Mouse (Mus musculus) kidney, adult 8-10 months (tissue): ENCODE measurements around the gene Prkca.

Experiments
- DNase-seq, 2 experiments: peaks; one replicate each; pipeline ENCODE4 v3.0.0; 2022

Gene Prkca

DNA sequence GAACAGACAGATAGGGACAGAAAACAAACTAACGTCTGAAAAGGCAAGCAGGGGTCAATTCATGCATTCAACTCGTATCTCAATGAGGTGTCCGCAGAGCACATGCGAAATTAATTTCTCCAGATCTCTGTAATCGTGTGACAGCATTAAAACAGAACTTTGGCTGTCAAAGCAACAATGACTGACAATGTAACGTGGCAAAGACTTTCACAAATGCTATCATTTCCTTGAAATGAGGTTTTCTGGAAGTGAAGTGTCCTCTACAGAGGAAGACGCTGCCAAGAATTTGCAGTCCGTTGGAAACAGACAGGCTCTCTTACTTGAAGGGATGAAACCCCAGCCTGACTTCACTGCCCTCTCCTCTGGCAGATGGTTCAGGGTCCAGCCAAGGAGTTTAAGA, 85.8 kb downstream of the Prkca start:
- DNase-seq, result no peak

DNA sequence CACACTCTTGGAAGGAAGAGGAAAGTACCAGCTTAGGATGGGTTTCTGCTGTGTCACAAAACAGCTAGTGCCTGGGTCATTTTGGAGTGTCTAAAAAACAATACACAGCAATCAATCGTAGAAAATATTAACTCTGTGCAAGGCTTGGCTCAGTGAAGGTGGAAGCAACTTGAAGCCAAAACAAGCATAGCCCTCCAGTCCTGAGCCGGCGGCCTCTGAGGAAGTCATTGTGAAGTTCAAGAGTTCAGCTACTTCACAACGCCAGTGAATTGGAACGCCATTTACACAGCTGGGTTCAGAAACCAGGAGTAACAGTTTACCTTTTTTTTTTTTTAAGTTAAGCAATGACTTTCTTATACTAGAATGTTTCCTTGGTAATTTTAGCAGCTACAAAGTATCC, 89.0 kb downstream of the Prkca start:
- peak; percentile 71 to 84 for DNase-seq

DNA sequence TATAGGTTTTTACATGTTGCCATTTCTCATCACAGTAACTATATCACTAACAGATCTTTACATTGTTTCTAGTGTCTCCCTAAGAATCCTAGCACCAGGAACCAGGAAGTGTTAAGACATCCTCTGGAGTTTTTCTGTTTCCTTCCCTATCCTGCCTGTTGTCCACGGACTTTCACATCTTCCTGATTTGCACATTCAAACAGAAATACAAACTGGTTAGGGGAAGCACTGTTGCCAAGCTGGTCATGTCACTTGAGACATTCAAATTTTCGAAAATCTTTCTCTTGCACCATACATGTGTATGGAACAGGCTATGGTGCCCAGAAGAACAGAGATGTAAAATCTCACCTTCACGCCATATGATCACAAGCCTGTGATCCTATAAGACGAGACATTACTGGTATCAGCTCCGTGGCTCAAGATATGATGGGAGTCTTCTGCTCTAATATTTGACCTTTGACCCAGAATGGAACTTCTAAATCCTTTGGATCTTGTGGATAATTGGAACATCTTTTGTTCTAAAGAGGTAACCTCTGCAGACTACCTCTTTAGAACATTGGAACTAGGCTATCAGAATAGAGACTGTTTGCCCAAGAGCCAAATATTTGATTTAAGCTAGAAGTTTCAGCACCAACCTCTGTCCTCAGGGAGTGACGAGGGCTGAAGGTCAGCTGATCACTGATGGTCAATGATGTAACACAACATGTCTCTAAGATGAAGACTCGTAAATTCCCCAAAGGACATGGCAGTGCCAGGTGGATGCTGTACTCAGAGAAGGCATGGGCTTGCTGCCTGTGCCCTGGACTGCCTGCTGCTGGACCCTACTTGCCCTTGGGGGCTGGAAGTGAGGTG, 91.6 kb downstream of the Prkca start:
- DNase-seq, result no peak

DNA sequence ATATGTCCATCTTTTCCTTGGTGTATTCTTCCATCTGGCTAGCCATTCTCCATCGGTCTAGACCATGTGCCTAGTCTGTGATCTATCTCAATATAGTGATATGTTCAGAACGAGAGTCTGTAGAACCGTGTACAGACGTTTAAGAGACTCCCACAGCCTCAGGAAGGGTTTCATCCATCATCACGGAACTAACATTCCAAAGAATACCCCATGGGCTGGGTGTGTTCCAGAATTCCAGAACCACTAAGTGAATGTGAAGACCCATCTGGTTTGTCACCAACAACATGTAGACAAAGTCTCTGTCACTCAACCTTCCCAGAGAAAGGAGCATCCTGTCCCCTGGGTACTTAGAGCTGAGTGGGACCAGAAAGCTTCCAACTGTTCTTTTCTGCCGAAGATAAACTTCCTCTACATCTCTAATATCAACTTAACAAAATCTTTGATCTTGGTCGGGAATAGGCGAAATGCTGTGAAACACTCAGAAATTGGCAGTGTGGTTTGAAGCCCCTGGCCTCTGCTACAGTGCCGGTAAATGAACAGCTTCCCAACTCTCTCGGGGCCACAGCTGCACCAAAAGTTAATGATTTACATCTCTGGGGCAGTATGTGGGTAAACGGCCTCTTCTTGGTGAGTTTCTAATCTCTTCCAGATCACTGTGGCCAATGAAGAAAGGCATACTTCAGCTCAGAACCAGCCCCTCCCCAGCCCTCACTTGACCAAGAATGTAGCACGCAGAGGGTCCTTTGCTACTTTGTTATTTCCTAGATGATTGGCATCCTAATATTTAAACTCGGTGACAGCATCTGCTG, 92.7 kb downstream of the Prkca start:
- DNase-seq, result peak; percentile 49 to 58

DNA sequence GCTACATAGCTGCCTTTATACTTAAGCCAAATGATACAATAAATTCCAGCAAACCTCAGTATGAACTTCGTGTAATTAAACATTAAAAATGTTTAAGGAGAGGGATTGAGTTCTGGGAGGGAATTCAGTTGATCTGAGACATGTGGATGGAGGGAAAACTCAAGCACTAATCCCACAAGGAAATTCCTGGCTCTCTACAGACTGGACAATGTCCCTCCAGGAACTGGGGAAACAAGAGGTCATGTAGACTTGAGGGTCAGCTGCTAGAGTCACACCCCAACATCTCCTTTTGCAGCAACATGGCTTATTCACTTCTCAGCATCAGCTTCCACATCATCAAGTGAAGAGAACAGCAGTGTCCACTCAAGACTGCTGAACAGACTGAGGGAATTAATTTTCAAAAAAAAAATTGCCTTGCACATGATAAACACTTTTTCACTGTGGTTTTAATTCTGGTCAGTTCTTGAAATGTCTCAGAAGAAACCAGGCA, 93.5 kb downstream of the Prkca start:
- no peak for DNase-seq

DNA sequence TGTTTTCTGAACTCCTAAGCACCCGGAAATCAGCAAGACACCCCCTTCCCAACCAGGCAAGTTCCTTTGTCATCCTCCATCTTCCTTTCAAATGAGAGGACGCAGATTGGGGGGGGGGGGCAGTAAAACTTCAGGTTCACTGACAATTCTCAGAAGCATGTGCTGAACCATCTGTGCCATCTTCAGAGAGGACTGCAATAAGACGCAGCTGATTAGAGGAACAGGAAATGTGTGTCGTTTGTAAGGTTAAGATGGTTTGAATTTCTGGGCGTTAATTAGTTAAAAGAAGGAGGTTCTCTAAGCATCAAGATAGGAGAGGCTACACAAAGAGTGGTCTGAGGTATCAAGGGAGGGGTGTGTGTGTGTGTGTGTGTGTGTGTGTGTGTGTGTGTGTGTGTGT, 94.2 kb downstream of the Prkca start:
- DNase-seq, result no peak

DNA sequence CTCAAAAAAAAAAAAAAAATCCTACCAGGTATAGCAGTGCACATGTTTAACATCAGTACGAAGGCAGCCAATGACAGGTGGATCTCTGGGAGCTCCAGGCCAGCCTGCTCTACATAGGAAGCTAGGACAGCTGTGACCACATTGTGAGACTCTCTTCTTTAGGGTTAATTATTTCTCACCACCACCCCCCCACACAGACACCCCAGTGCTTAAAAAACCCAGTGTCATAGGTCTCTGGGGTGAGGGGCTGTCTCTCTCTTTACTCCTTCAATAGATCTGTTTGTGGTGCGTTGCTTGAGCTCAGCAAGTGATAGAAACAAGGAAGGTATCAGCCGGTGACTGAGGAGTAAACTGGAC, 94.7 kb downstream of the Prkca start:
- no peak for DNase-seq

DNA sequence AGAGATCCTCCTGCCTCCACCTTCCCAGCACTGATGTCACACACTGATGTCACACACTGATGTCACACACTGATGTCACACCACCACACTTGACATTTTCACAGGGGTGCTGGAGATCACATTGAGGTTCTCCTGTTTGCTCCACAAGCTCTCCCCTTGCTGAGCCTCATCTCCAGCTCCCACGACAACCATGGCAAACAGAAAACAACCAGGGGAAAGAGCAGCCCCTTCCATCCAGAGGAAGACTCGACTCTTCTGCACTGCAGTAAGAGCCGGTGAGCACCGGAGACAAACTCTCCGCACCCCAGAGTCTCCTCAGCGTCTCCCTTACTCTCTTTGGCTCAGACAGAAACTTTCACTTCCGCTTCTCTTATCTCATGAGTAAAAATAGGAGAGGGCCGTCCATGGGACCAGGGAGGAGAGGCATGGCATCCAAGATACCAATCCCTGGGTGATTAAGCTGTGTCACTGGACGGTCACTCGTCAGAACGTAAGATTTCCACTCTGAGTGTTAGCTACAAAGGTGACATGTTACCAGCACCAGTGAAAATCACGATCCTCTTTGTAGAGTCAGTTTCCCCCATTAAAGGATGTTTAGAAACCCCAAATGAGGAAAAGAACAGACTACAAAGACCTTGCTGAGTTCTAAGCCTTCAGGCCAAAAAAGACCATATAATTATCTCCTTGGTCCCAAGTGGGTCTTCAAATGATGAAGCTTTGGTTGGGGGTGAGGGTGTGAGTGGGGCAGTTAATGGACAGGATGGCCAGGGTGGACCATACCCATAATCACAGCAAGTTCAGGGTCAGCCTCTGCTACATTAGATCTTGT, 95.3 kb downstream of the Prkca start:
- no peak for DNase-seq

DNA sequence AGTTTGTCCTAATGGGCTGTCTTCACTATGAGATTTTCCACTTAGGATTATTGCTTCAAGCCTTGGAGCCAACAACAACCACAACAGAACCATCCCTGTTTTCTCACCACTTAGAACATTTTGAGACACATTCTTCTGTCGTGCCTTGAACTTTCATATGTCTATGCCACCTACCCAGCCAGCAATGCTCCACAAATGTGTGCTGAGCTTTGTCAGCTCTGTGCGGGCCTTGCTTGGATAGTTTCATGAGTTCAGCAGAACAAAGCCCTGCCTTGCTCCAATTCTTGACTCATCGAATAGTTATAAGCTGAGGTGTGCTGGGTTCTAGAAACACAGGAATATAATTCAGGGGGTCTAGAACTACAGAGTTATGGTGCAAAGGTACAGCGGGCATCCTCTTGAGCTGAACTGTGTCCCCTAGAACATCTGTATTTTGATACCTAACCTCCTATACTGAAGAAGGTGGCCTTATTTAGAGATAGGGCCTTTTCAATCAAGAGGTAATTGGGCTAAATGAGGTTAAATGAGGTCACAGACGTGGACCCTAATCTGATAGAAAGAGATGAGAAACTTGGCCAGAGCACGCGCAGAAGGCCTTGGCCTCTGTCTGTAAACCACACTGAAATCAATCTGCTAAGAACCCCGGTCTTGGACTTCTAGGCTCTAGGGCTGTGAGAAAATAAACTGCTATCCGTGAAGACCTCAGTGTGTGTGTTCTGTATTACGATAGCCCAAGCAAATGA, 96.4 kb downstream of the Prkca start:
- no peak for DNase-seq

DNA sequence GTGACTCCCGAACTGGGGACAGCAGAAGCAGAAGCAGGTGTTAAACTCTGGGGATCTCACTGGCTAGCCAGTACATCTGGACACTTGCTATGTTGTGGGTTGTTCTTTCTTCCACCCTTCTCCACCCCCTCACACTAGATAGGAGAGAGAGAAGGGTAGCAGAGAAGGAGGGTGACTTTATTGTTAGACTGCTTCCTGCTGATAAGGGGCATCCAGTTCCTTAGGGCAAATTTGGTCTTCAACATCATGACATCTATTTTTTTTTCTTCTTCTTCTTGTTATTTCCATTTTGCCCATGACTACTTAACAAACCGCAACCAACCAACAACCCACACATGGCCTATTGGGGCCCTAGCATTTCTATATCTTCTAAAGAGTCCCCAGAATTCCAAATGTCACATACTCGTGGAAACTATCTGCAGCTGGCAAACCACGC, 97.4 kb downstream of the Prkca start:
- DNase-seq, result no peak

DNA sequence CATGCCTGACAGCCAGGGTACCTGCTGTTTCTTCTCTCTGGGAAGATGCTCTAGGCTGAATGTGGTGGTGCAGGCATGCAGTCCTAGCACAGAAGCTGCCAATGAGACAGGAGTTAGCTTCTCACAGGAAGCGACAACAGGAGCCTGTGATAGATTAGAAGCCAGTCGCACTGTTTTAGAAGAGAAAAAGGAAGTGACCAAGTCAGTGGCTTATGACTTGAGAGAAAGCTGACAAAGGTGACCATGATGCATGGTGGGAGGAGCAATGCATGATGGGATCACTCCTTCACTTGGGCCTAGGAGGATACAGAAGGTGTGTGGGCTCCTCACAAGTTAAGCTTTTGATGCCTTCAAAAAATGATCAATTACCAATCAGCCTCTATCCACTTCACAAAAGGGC, 99.5 kb downstream of the Prkca start:
- no peak for DNase-seq

DNA sequence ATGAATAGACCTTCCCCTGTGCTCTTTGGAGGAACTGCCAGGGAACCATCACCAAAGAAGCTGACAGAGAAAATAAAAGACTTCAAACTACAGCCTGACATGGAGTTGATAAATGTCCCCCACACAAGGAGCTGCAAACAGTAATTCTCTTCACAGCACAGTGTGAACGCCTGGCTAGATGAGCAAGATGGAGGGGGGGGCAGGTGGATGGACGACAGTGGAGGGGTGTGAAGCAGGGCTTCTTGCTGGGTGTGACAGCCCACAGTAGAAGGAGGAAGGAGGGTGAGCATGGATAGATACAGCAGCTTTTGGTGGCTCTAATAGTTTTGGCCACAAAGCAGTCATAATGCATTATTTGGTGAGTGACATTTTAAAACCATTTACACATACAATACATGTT, 100.1 kb downstream of the Prkca start:
- DNase-seq, result no peak

DNA sequence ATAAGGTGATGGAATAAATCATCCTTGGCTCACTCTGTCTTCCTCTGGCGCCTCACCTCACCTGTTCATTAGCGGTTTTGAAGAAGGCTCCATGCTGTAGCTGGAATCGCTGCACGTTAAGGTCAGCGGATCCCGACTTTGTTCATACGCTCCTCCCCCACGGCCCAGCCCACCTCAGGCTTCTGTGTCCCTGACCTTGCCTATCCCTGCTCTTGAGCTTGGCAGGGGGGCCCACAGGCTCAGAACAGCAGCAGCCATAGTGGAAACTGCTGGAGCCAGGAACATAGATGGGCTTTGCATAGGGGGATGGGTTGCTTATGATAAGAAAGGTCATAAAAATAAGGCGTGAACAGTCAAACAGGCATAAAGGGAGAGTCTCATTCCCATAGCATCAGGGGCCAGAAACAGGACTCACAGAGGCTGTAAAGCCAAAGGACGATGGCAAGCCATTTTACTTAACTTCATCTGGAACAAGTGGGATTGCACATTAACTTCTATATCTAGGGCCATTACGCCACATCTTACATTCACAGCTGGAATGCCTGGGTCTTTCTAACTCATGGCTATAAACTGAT, 102.7 kb downstream of the Prkca start:
- no peak for DNase-seq

DNA sequence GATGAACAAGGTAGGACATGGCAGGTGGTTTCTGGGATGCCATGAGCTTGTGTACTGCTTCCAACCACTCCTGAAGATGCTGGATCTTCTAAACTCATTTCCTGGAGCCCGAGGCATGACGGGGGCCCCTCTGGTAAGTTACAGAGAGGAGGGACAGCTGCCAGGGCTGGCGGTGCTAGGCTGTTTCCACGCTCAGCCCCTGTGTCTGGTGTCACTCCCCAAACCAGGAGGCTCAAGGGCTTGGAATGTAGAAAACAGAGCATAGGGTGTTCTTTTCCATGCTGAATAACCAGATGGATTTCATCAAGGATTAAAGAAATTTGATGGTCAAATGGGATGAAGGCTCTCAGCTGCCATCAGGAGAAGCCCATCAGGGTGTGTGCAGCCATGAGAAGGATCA, 104.6 kb downstream of the Prkca start:
- no peak for DNase-seq

DNA sequence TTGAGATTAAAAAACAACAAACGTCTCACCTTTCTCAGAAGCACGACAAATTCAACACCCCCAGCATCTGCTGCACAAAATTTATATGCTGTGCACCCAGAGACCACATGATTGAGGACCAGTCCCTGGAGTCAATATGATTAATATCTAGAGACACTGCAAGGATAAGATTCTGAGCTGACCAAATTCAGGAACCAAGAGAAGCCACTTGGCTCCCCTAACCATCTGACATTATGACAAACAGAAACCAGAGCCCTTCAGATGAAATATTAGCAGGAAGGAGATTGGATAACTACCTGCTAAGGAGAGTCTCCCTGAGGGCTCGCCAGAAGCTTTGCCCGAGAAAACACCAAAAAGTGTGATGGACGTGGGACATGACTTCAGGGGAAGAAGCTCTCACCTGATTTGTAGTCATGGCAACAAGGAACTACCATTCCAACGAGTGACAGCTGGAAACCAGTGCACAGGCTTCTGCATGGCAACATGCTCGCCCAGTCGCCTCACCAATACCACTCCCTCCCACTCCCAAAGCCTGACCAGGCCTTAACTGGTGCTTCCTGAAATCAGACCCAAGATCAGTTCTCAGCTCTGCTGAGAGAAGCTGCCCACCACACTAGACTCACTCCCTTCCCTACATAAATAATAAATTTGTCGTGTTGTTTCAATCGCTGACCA, 106.8 kb downstream of the Prkca start:
- no peak for DNase-seq

DNA sequence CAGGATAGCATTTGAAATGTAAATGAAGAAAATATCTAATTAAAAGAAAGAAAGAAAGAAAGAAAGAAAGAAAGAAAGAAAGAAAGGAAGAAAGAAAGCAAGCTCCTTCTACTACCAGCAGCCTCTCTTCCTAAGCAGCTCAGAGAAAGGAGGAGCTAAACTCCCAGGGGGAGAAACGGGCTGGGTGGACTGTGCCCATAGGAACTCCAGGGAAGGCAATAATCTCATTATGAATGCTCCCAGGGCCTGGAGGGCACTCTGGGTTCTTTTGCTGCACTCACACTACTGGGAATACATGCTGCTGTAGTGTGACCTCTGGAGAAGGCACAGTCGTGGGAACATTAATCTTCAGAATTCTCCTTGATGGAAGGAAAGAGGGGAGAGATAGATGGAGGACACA, 107.5 kb downstream of the Prkca start:
- no peak for DNase-seq

DNA sequence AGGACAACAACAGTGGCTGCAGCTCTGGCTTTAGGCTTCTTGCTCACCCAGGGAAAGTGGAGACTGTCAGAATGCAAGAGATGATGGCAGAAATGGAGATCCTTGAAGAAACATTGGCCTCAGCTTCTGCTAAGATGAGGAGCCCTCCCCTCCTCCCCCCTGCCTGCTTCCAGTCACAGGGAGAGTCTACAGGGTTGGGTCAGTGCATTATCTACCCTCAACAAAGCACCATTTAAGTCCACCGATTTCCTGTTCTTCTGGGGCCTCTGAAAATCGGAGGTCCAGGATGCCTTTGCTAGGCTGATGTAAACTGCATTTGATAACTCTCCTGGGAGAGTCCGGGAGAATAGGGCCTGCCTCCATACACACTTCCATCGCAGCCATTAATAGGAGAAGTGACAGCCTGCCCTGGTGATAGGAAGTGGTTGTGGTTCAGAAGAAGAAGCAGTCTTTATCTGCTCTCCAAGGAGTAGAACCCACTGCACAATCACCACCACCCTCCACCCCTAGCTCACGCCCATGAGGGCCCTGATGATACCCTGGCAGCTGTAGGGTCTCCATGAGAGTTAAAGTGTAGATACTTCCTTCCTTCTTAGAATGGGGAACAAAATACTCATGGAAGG, 108.5 kb downstream of the Prkca start:
- DNase-seq, result no peak

DNA sequence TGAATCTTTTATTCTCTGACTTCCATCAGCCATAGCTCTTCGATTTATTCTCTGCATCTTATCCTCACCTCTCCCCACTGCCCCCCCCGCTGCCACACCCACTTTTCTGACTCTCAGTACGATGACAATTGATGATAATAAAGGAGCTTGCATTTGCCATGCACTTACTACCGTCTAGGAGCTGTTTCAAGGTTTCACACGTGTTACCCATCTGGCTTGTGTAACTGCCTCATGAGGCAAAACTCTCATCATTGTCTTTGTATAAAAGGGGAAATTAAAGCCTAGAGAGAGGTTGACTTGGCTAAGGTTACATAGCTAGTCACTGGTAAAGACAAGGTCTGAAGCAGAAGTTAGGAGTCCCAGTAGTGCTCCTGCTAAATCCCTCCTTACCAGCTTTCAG, 110.7 kb downstream of the Prkca start:
- no peak for DNase-seq

DNA sequence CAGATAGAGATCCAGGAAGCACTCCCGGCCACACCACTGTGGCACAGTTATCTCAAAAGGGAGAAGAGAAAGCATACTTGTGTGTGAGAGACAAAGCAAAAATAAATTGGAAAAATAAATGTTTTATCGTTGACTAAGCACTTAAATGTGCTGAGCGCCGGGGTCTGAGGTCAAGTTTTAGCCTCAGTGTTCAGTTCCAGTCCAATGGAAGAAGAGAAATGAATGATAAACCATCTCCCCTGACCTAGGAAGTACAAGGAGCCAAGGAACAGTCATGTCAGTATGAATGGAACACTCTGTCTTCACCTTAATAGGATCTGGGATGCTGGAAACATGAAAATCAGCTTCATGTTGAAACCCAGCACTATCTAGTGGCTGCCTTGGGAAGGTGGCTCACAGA, 113.6 kb downstream of the Prkca start:
- no peak for DNase-seq

DNA sequence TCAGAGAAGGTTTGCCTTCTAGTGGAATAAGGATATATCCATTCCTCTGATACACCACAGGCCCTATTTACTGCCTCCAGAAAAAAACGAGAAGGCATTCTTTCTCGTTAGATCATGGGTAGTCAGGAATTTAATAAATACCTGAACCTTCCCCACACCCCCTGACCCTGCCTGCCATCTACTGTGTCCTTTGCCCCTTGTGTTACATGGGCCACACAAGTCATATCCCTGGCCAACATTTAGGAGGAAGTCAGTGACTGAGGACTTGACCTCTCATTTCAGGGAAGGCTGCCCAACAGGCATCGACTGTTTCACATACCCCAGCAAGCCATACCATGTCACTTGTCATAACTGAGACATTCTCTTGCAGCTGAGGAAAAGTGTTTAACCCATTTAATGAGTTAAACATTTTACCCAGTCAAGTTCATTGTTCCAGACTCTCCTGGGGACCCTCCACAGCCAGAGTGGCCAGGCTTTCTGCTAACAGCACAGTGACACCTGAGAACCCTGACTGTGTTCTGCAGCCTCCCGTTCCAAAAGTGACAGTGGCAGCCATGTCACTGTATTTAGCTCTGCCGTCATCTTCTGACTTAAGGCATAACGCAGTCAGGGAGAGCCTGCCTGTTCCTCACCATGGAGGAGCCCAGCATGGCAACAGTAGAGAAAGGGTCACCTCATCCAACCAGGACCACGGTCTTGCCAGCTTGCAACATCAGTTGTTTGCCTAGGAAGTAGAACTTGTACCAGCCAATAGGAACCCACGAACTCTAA, 114.4 kb downstream of the Prkca start:
- peak; percentile 66 to 72 for DNase-seq
